Mouse (Mus musculus): ENCODE data around the gene Meis1.

The Meis1 gene

GRCm38 (mm10) chr11:19018489-19019203 is at the start of gene Meis1:
Meis1 (minus strand) TSS chr11:19018985.
- peak; percentile 63 for DNase-seq (ENCODE audit: low spot score)

- no peak for DNase-seq (ENCODE audit: low spot score)
Observed at GRCm38 (mm10) chr11:19067334-19067733, 48.5 kb upstream of the Meis1 start.

GRCm38 (mm10) chr11:19049276-19049675 is 30.5 kb upstream of the Meis1 start:
- no peak for DNase-seq (ENCODE audit: low spot score)

- DNase-seq (ENCODE audit: low spot score): no peak
Observed at GRCm38 (mm10) chr11:19036595-19037166, 17.9 kb upstream of the Meis1 start.

- DNase-seq (ENCODE audit: low spot score): no peak
Observed at GRCm38 (mm10) chr11:19026581-19027561, 8.1 kb upstream of the Meis1 start.

- DNase-seq (ENCODE audit: low spot score): no peak
Observed at GRCm38 (mm10) chr11:19025976-19026520, 7.3 kb upstream of the Meis1 start.

- DNase-seq (ENCODE audit: low spot score): no peak
Observed at GRCm38 (mm10) chr11:19024496-19025265, 5.9 kb upstream of the Meis1 start.

GRCm38 (mm10) chr11:19023356-19023755 is 4.6 kb upstream of the Meis1 start:
- no peak for DNase-seq (ENCODE audit: low spot score)

- DNase-seq (ENCODE audit: low spot score): no peak
Observed at GRCm38 (mm10) chr11:19022576-19022975, 3.8 kb upstream of the Meis1 start.

GRCm38 (mm10) chr11:19020951-19021710 is 2.3 kb upstream of the Meis1 start:
- DNase-seq (ENCODE audit: low spot score): no peak

GRCm38 (mm10) chr11:19020371-19020824 is 1.6 kb upstream of the Meis1 start:
- peak; percentile 76 for DNase-seq (ENCODE audit: low spot score)

GRCm38 (mm10) chr11:19019204-19020171 is 703 bp upstream of the Meis1 start:
- no peak for DNase-seq (ENCODE audit: low spot score)

GRCm38 (mm10) chr11:19017719-19018413 is 919 bp downstream of the Meis1 start:
- no peak for DNase-seq (ENCODE audit: low spot score)

GRCm38 (mm10) chr11:19017262-19017661 is 1.5 kb downstream of the Meis1 start:
- no peak for DNase-seq (ENCODE audit: low spot score)

GRCm38 (mm10) chr11:19016481-19017220 is 2.1 kb downstream of the Meis1 start:
- no peak for DNase-seq (ENCODE audit: low spot score)

- DNase-seq (ENCODE audit: low spot score): no peak
Observed at GRCm38 (mm10) chr11:19015731-19016461, 2.9 kb downstream of the Meis1 start.

- DNase-seq (ENCODE audit: low spot score): no peak
Observed at GRCm38 (mm10) chr11:19015381-19015730, 3.4 kb downstream of the Meis1 start.
